Mouse (Mus musculus) hindbrain, embryonic 13.5 days (tissue): ENCODE measurements at regions not wholly inside any gene's neighbourhood (a gene's known extent, or its start where the extent isn't known, plus 50 kb on each side); places are given as distances from the start of the nearest gene placed in this dataset.
"Not testable (repeated sequence)": the region's sequence is repeated elsewhere in the genome, so short reads cannot be mapped to it uniquely, and the experiment has no call there.

Experiments used
- ATAC-seq: fragments of 200-750 bp; cut with Nextera tagmentation; 2 replicates; pipeline ENCODE4 v1.8.0; 2017; ENCODE audit warnings: moderate TSS enrichment; ENCODE audit not compliant: low FRiP score
- H3K27ac ChIP-seq: fragments of 300-500 bp; sonication (generic); 2 replicates; pipeline ENCODE4 v1.5.1; 2015; ENCODE audit warnings: inconsistent platforms, mild to moderate bottlenecking, moderate library complexity
- H3K27me3 ChIP-seq: fragments of 300-500 bp; sonication (generic); 2 replicates; pipeline ENCODE4 v1.6.1; 2015; ENCODE audit warnings: mild to moderate bottlenecking, inconsistent platforms
- H3K36me3 ChIP-seq: fragments of 300-500 bp; sonication (generic); 2 replicates; pipeline ENCODE4 v1.6.1; 2015; ENCODE audit warnings: mild to moderate bottlenecking, inconsistent platforms
- H3K4me1 ChIP-seq: fragments of 300-500 bp; sonication (generic); replicated peaks from 2 replicates; pipeline ENCODE4 v1.6.1; 2015; ENCODE audit warnings: inconsistent platforms
- H3K4me2 ChIP-seq: fragments of 300-500 bp; sonication (generic); 2 replicates; pipeline ENCODE4 v1.6.1; 2015; ENCODE audit warnings: inconsistent platforms, mild to moderate bottlenecking, moderate library complexity
- H3K4me3 ChIP-seq: fragments of 300-500 bp; sonication (generic); 2 replicates; pipeline ENCODE4 v1.5.1; 2015; ENCODE audit warnings: mild to moderate bottlenecking, inconsistent platforms
- H3K9ac ChIP-seq: fragments of 300-500 bp; sonication (generic); 2 replicates; pipeline ENCODE4 v1.6.1; 2015; ENCODE audit warnings: mild to moderate bottlenecking, inconsistent platforms
- H3K9me3 ChIP-seq: fragments of 300-500 bp; sonication (generic); 2 replicates; pipeline ENCODE4 v1.6.1; 2016; ENCODE audit warnings: inconsistent platforms
- WGBS: fragments of 180-500 bp; shearing (Covaris S2); methylation state at CpG from one replicate; pipeline ENCODE4 v1.1.7; 2015; 5-methylcytosine and 5-hydroxymethylcytosine counted together

DNA sequence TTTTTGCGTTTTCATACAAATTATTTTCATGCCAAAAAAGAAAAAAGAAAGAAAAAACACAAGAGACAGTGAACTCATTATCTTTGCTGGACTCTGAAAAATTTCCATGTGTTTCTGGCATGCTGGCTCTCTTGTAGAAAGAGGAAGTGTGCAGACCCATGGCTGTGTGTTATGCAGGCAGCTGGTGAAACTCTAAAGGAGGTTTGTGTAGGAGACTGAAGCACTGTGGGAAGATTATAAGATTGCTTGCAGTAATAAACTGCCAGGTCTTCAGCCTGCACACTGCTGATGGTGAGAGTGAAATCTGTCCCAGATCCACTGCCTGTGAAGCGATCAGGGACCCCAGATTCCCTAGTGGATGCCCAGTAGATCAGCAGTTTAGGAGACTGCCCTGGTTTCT, 477.4 kb downstream of the Rpia start:
- not testable (repeated sequence) for H3K27ac ChIP-seq, H3K27me3 ChIP-seq, H3K9me3 ChIP-seq, ATAC-seq, H3K4me2 ChIP-seq, H3K4me1 ChIP-seq, H3K4me3 ChIP-seq, H3K9ac ChIP-seq, H3K36me3 ChIP-seq
- WGBS: 87% methylated on average over 2 of the region's 2 CpGs

DNA sequence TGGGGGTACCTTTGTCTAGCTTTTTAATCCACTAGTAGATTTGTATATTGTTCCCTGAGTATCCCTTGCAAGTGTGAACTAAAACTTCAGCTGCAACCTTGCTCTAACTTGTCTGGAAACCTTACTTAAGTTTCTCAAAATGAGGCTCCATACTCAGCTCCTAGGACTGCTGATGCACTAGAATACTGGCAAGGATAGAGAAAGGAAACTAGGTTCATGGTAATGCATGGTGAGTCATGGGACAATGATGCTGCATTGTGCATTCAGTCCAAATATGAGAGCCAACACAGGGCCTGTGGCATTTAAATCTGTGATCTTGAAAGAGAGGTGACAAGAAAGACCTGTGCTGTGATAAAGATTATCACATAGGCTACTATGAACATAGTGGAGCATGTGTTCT, 490.9 kb downstream of the Rpia start:
- not testable (repeated sequence) for H3K9me3 ChIP-seq, H3K4me3 ChIP-seq, H3K4me1 ChIP-seq, H3K4me2 ChIP-seq, H3K27me3 ChIP-seq, H3K27ac ChIP-seq, H3K9ac ChIP-seq, H3K36me3 ChIP-seq, ATAC-seq

DNA sequence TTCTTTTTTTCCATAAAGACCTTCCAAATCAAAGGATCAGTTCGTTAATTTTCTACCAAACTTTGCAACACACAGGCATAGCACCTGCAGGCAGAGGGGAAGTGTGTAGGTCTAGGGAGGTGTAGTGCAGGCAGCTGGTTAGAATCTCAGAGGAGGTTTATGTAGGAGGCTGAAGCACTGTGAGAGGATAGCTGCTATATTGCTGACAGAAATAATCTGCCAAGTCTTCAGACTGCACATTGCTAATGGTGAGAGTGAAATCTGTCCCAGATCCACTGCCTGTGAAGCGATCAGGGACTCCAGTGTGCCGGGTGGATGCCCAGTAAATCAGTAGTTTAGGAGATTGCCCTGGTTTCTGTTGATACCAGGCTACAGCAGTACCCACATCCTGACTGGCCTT, 531.8 kb downstream of the Rpia start:
- not testable (repeated sequence) for H3K9me3 ChIP-seq, H3K4me1 ChIP-seq, H3K4me3 ChIP-seq, H3K4me2 ChIP-seq, H3K36me3 ChIP-seq, H3K27ac ChIP-seq, ATAC-seq, H3K27me3 ChIP-seq, H3K9ac ChIP-seq
- 84% methylated on average over 3 of the region's 3 CpGs for WGBS

DNA sequence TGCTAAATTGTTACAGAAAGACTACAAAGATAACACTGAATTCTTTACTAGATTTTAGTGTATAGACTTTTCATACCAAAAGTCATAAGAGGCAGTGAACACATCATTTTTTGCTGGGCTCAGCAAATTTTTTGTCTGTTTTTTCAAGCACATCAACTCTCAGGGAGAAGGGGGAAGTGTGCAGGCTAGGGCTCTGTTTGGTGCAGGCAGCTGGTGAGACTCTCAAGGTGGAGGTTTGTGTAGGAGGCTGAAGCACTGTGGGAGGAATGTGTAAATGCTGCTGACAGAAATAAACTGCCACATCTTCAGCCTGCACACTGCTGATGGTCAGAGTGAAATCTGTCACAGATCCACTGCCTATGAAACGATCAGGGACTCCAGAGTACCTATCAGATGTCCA, 551.9 kb downstream of the Rpia start:
- H3K4me3 ChIP-seq, H3K27me3 ChIP-seq, H3K4me2 ChIP-seq, H3K27ac ChIP-seq, H3K36me3 ChIP-seq, H3K9ac ChIP-seq, ATAC-seq, H3K4me1 ChIP-seq, H3K9me3 ChIP-seq: not testable (repeated sequence)
- no CpG with 5 or more reads among the region's 1 CpGs for WGBS

GRCm38 (mm10) chr6:70227166-70227565, 564.9 kb downstream of the Rpia start:
- ATAC-seq: no peak
- WGBS: 81% methylated on average over 4 of the region's 4 CpGs

DNA sequence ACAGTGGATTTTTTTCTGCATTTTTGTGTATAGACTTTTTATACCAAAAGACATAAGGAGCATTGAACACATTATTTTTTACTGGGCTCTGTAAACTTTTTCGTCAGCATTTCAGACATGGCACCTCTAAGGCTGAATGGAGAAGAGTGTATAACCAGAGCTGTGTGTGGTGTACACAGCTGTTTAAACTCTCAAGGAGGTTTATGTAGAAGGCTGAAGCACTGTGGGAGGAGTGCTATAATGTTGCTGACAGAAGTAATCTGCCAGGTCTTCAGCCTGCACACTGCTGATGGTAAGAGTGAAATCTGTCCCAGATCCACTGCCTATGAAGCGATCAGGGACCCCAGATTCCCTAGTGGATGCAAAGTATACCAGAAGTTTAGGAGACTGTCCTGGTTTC, 575.4 kb downstream of the Rpia start:
- H3K9ac ChIP-seq, H3K27me3 ChIP-seq, ATAC-seq, H3K4me3 ChIP-seq, H3K36me3 ChIP-seq, H3K27ac ChIP-seq, H3K9me3 ChIP-seq, H3K4me1 ChIP-seq, H3K4me2 ChIP-seq: not testable (repeated sequence)
- WGBS: 77% methylated on average over 2 of the region's 2 CpGs

More at GRCm38 (mm10) chr6:70227166-70227565, 564.9 kb downstream of the Rpia start:
- Histone ChIP-seq H3K4me1 (no peaks in the 10 kb centered on the region), H3K27ac (no peak overlapping the region), H3K9me3 (no peaks in the 10 kb centered on the region), H3K9ac (no peak overlapping the region), H3K4me2 (no peak overlapping the region), H3K27me3 (no peaks in the 10 kb centered on the region), H3K36me3 (no peaks in the 10 kb centered on the region), H3K4me3 (no peak overlapping the region)

GRCm38 (mm10) chr6:70215781-70216180, 576.3 kb downstream of the Rpia start:
- H3K4me1 ChIP-seq, H3K9me3 ChIP-seq, ATAC-seq, H3K36me3 ChIP-seq, H3K4me3 ChIP-seq, H3K27ac ChIP-seq, H3K27me3 ChIP-seq, H3K4me2 ChIP-seq, H3K9ac ChIP-seq: not testable (repeated sequence)
- 84% methylated on average over 3 of the region's 3 CpGs for WGBS
